Mouse (Mus musculus) ES-E14 (cell line): ENCODE measurements around the gene Frat1. TPM values are rescaled to one million over a fixed set of nuclear protein-coding genes. Genes with fewer than 3 reads are reported as not detected.

ENCODE experiments used
- DNase-seq: peaks from one replicate; pipeline ENCODE4 v3.0.0-alpha.2; 2013; ENCODE audit warnings: low read depth, low spot score
- H3K27ac ChIP-seq: 2 replicates; pipeline ENCODE4 v1.5.1; 2012; ENCODE audit warnings: low read depth, mild to moderate bottlenecking, low read length, moderate library complexity, mixed read lengths; ENCODE audit not compliant: poor library complexity, insufficient read depth, severe bottlenecking
- H3K36me3 ChIP-seq: 2 replicates; pipeline ENCODE4 v1.6.1; 2012; ENCODE audit warnings: mild to moderate bottlenecking, low read length, moderate library complexity, mixed read lengths; ENCODE audit not compliant: control insufficient read depth, poor library complexity, insufficient read depth, severe bottlenecking
- H3K4me1 ChIP-seq, 2 experiments: fragments of 150-350 bp in 1 of 2; sonication (generic) in 1 of 2; 2 replicates each; pipeline ENCODE4 v1.6.1; 2012; ENCODE audit warnings: low read length in 2 of 2, mild to moderate bottlenecking in 1 of 2, mixed read lengths in 1 of 2; ENCODE audit not compliant: control insufficient read depth in 2 of 2, insufficient read depth in 2 of 2, poor library complexity in 1 of 2
- H3K4me3 ChIP-seq, 2 experiments: fragments of 150-350 bp in 1 of 2; sonication (generic) in 1 of 2; 2 replicates each; pipeline ENCODE4 v1.5.1; 2012; ENCODE audit warnings: low read length in 2 of 2, low read depth in 1 of 2, mild to moderate bottlenecking in 1 of 2, mixed read lengths in 1 of 2; ENCODE audit not compliant: insufficient read depth in 1 of 2, poor library complexity in 1 of 2, severe bottlenecking in 1 of 2
- H3K9ac ChIP-seq: 2 replicates; pipeline ENCODE4 v1.6.1; 2012; ENCODE audit warnings: low read depth, mild to moderate bottlenecking, low read length, mixed read lengths; ENCODE audit not compliant: poor library complexity, insufficient read depth, severe bottlenecking
- H3K9me3 ChIP-seq: fragments of 150-350 bp; sonication (generic); 2 replicates; pipeline ENCODE4 v1.6.1; 2012; ENCODE audit warnings: low read depth, mild to moderate bottlenecking, low read length; ENCODE audit not compliant: control insufficient read depth, insufficient read depth
- CHD2 ChIP-seq: IDR thresholded peaks from 2 replicates; pipeline ENCODE4 v1.6.1; 2014; ENCODE audit warnings: mild to moderate bottlenecking, low read depth, low read length, inconsistent platforms
- HCFC1 ChIP-seq: IDR thresholded peaks from 2 replicates; pipeline ENCODE4 v1.6.1; 2012; ENCODE audit warnings: low read length, inconsistent platforms, borderline replicate concordance; ENCODE audit not compliant: insufficient read depth
- MAFK ChIP-seq: IDR thresholded peaks from 2 replicates; pipeline ENCODE4 v1.6.1; 2014; ENCODE audit warnings: mild to moderate bottlenecking, low read depth, low read length, inconsistent platforms; ENCODE audit not compliant: insufficient read depth
- ZC3H11A ChIP-seq: IDR thresholded peaks from 2 replicates; pipeline ENCODE4 v1.6.1; 2012; ENCODE audit warnings: low read depth, mild to moderate bottlenecking, inconsistent platforms, low read length, borderline replicate concordance
- ZNF384 ChIP-seq: IDR thresholded peaks from 2 replicates; pipeline ENCODE4 v1.6.1; 2012; ENCODE audit warnings: low read depth, low read length, inconsistent platforms
- in situ Hi-C, 2 experiments: fragments of 600-800 bp; cut with MboI; formaldehyde crosslinking; loops; one replicate each; pipeline ENCODE4 v1.15.1; 2025; ENCODE audit warnings: low sequenced_read_pairs in 2 of 2, inconsistent platforms in 1 of 2; ENCODE audit not compliant: unreplicated experiment in 2 of 2
- total RNA-seq: library from RNA; depleted of rRNA; stranded (reverse); fragments of 300-350 nt; gene quantifications from 2 replicates; pipeline ENCODE4 v1.2.3, GENCODE M21; 2012; rRNA removed

Frat1 gene
- total RNA-seq, 1 experiment = 2.5 TPM

GRCm38 (mm10) chr19:41874356-41874755 is 44.6 kb downstream of the Frat1 start:
- Histone ChIP-seq H3K4me1 (no peaks in the 10 kb centered on the region), H3K9ac (no peak overlapping the region), H3K9me3 (no peaks in the 10 kb centered on the region), H3K36me3 (peaks cover 69% of the 10 kb centered on the region), H3K27ac (no peak overlapping the region), H3K4me3 (no peak overlapping the region)
- in situ Hi-C loops = no loop called here
- no peak for TF ChIP-seq CHD2
- TF ChIP-seq ZC3H11A = no peak
- no peak for TF ChIP-seq ZNF384
- no peak for TF ChIP-seq MAFK
- no peak for TF ChIP-seq HCFC1
- no peak for DNase-seq

GRCm38 (mm10) chr19:41881842-41882241 is 52.1 kb downstream of the Frat1 start:
- Histone ChIP-seq H3K9ac (no peak overlapping the region), H3K27ac (no peak overlapping the region), H3K4me1 (peaks cover 0 to 2% of the 10 kb centered on the region in 2 experiments; a peak in 1 of 4 replicates), H3K4me3 (no peak overlapping the region), H3K9me3 (no peaks in the 10 kb centered on the region), H3K36me3 (peaks cover 64% of the 10 kb centered on the region)
- in situ Hi-C loops = no loop called here
- TF ChIP-seq HCFC1 (no peak), CHD2 (no peak), ZC3H11A (no peak), ZNF384 (no peak), MAFK (no peak)
- no peak for DNase-seq

Other genes starting within 250 kb of the Frat1 start
- gene Gm340, start 247.6 kb upstream of the Frat1 start, total RNA-seq = 23.2 and 25.5 TPM in 2 replicates
- gene Slit1, start 86.3 kb upstream of the Frat1 start, total RNA-seq = 1.2 and 1.4 TPM in 2 replicates
- 31.7 and 32.5 TPM in 2 replicates for gene Arhgap19, start 27.9 kb upstream of the Frat1 start, total RNA-seq
- 4.5 and 7.0 TPM in 2 replicates for gene Frat2, start 18.2 kb downstream of the Frat1 start, total RNA-seq
- 48.6 and 55.6 TPM in 2 replicates for gene Rrp12, start 66.2 kb downstream of the Frat1 start, total RNA-seq
- gene Pgam1, start 82.0 kb downstream of the Frat1 start, total RNA-seq = 762 and 881 TPM in 2 replicates
- gene Exosc1, start 103.5 kb downstream of the Frat1 start, total RNA-seq = 45.2 and 48.2 TPM in 2 replicates
- 62.7 and 73.7 TPM in 2 replicates for gene Zdhhc16, start 103.5 kb downstream of the Frat1 start, total RNA-seq
- 59.6 and 91.5 TPM in 2 replicates for gene Mms19, start 151.2 kb downstream of the Frat1 start, total RNA-seq
- gene Ubtd1, start 151.8 kb downstream of the Frat1 start, total RNA-seq = 14.4 and 18.2 TPM in 2 replicates
- gene Ankrd2, start 206.0 kb downstream of the Frat1 start, total RNA-seq = 0.45 TPM in 1 of 2 replicates, not detected in the other
- gene Hoga1, start 215.6 kb downstream of the Frat1 start, total RNA-seq = 0.89 and 1.6 TPM in 2 replicates
- gene 4933411K16Rik, start 222.3 kb downstream of the Frat1 start, total RNA-seq = 0.62 and 0.69 TPM in 2 replicates